Mouse (Mus musculus) layer of hippocampus, adult 2 months (tissue): ENCODE data around the gene Zbtb20. TPM values are rescaled to one million over a fixed set of nuclear protein-coding genes. Genes with fewer than 3 reads are reported as not detected.
A peak's percentile ranks its signal among the peaks of the same experiment; 100 is the strongest.

Experiments
- DNase-seq, 2 experiments: peaks; one replicate each; pipeline ENCODE4 v3.0.0; 2022; ENCODE audit warnings: low spot score in 2 of 2
- H3K27ac ChIP-seq: fragments of 200-600 bp; 2 replicates; pipeline ENCODE4 v1.8.1; 2022
- H3K4me3 ChIP-seq: fragments of 200-600 bp; 2 replicates; pipeline ENCODE4 v1.8.1; 2022; ENCODE audit warnings: mild to moderate bottlenecking
- CTCF ChIP-seq: fragments of 200-600 bp; conservative IDR thresholded peaks from 2 replicates; pipeline ENCODE4 v1.8.1; 2022; ENCODE audit warnings: antibody characterized with exemption, mild to moderate bottlenecking, moderate library complexity
- total RNA-seq, 2 experiments: library from RNA; stranded (reverse); gene quantifications; 2 replicates each; pipeline ENCODE4 v1.2.3; 2021

Zbtb20 gene
- total RNA-seq, 2 experiments from 2014 or later, result 335 to 353 TPM

DNA sequence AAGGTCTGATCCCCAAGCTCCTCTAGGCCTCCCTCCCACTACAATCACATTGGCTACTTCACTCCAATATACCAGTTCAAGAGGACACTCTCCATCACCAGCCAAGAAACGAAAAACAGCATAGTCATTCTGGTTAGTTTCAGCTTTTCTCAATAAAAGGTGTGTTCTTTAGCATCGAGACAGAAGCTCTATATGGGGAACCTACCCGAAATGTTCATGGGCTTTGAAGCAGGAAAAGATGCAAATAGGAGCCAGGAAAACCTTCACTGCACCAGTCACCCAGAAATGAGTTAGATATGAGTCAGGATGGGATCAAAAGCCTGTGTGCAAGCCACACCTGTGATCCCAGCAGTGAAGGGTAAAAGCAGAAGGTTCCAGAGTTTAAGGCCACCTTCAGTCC is 601.2 kb downstream of the Zbtb20 start:
- Histone ChIP-seq H3K27ac (peak overlapping the region; percentile 34; the same call in 1 of the 2 replicates), H3K4me3 (no peak overlapping the region)
- no peak for DNase-seq
- TF ChIP-seq CTCF, result no peak

DNA sequence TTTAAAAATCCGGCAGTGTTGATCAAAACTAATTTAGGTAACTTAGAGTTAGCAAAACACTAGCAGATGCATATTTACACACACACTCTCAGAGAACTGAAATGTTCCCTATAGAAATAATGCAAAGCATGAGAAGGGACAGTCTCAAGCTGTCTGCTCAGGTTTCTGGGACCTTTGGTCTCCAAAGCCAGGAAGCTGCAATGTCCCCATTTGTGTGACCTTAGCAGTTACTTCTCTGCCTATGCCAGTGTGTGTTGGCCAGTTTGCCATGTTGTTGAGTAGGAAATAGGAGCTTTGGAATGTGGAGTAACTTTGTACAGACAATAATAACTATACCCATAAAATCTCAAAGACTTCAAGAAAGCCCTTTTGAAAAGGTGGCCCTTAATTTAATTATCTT is 602.7 kb downstream of the Zbtb20 start:
- TF ChIP-seq CTCF, result no peak
- no peak overlapping the region for H3K4me3 ChIP-seq
- peak overlapping the region; percentile 34; the same call in 1 of the 2 replicates for H3K27ac ChIP-seq
- no peak for DNase-seq

GRCm38 (mm10) chr16:43480532-43480931 is 604.9 kb downstream of the Zbtb20 start:
- H3K4me3 ChIP-seq, result no peak overlapping the region
- DNase-seq, result no peak
- peak overlapping the region; percentile 37; the same call in 1 of the 2 replicates for H3K27ac ChIP-seq
- TF ChIP-seq CTCF, result no peak

DNA sequence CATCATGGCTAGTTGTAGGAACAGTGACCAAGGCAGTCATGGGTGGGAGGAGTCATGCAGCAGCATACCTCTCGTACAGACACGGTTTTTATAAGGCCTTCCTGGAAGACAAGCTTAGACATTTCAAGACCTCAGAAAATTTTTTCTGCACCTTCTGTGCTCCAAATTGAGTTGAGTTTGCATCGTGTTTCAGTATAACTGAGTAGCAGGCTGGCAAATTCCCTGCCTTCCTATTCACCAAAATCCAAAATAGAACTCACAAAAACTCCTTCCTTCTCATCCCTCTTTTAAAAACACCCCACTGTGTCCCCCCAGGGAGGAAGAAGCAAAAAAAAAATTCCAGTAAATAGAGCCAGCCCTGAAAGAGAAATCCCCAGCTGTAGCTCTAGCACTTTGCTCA is 606.4 kb downstream of the Zbtb20 start:
- Histone ChIP-seq H3K4me3 (no peak overlapping the region), H3K27ac (peak overlapping the region; percentile 21)
- no peak for TF ChIP-seq CTCF
- DNase-seq, result no peak

- DNase-seq, result no peak
- H3K4me3 ChIP-seq, result no peak overlapping the region
- TF ChIP-seq CTCF, result no peak
- H3K27ac ChIP-seq, result peak overlapping the region; percentile 21; the same call in 1 of the 2 replicates
These were observed 607.1 kb downstream of the Zbtb20 start for GRCm38 (mm10) chr16:43482738-43483137.

- Histone ChIP-seq H3K27ac (peak overlapping the region; percentile 54), H3K4me3 (no peak overlapping the region)
- no peak for DNase-seq
- TF ChIP-seq CTCF, result no peak
These were observed 608.7 kb downstream of the Zbtb20 start for GRCm38 (mm10) chr16:43484400-43484799.

DNA sequence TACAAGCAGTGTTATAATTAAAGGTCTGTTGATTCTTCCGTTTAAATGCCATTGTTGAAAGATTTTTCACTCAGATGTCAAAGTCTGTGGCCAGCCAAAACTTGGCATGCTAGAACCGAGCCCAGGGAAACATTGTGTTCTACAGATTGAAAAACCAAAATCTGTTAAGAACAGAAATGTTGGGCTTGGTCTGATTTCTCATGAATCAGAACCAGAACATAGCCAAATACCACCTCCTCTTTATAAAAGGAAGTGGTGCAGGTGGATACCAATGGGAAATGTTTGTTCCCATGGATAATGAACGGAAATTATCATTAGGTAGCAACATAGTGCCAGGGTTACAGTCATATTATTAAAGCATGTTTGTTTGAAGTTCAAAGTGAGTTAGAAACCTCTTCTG is 613.7 kb downstream of the Zbtb20 start:
- DNase-seq, result no peak
- no peak for TF ChIP-seq CTCF
- H3K27ac ChIP-seq, result peak overlapping the region; percentile 81
- no peak overlapping the region for H3K4me3 ChIP-seq

DNA sequence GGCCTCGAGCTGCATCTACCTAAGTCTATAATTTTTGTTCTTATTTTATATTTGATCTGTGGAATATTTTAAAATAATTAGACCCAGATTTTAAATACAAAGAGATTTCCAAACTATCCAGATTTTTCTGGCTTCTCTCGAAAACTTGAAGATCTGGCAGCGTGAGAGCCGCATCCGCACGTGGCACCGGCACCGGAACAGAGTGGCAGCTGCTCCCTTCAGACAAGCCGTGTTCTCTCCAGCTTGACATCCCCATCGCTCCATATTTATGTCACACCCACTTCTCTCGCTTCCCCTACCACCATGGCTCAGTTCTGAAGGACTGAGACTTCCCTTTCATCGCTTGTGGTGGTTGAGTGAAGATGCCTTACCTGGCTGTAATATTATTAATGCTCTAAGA is 614.3 kb downstream of the Zbtb20 start:
- Histone ChIP-seq H3K27ac (peak overlapping the region; percentile 81), H3K4me3 (no peak overlapping the region)
- DNase-seq, result peak in 1 of 2 experiments; percentile 49
- TF ChIP-seq CTCF, result no peak

DNA sequence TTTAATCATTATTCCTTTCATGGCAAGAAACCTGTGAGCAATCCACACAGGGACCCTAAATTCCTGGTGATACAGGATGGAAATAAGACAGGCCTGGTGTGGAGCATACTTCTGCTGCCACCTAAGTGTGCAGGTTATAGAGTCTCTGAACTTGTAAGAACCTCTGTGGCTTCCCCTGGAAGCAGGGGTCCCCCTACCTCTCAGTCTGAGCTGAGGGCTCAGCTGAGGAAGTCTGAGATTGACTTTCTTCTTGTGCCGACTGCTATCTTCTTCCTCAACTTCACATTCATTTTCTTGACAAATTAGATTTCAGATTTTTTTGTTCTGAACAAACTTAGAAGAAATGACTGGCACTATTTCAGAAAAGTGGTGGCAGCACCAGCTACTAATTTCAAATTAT is 617.2 kb downstream of the Zbtb20 start:
- Histone ChIP-seq H3K4me3 (no peak overlapping the region), H3K27ac (peak overlapping the region; percentile 46; the same call in 1 of the 2 replicates)
- no peak for DNase-seq
- no peak for TF ChIP-seq CTCF

- TF ChIP-seq CTCF, result no peak
- Histone ChIP-seq H3K27ac (no peak overlapping the region; the same call in 1 of the 2 replicates), H3K4me3 (no peak overlapping the region)
- no peak for DNase-seq
These were observed 618.1 kb downstream of the Zbtb20 start for GRCm38 (mm10) chr16:43493596-43494385.

DNA sequence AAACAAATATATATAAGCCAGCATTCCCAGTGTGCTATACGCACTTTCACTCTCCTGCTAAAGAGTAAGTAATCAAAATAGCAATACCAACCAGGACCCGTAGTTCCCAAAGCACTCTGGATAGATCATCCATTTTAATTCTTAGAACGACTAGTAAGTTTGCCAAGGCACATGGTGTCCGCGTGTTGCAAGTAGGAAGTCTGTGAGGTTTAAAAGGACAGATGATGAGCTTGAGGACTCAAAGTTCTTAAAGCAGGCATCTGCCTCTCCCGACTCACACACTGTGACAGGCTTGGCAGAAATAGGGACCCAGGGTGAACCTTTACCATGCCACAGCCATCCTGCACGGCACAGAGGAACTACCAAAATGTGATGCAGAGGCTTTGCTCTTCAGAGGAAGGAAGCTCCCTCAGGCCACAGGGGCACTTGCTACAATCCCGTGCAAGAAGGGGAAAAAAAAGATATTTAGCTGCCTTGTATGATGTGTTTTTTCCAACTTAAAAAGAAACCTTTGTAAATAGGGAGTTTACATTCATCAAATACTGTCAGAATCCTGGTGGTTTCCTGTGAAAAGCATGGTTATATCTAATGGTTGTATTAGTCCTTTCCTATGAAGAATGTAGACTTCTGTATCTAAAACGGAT is 619.6 kb downstream of the Zbtb20 start:
- TF ChIP-seq CTCF, result no peak
- no peak for DNase-seq
- Histone ChIP-seq H3K27ac (peak overlapping the region; percentile 56), H3K4me3 (no peak overlapping the region)

DNA sequence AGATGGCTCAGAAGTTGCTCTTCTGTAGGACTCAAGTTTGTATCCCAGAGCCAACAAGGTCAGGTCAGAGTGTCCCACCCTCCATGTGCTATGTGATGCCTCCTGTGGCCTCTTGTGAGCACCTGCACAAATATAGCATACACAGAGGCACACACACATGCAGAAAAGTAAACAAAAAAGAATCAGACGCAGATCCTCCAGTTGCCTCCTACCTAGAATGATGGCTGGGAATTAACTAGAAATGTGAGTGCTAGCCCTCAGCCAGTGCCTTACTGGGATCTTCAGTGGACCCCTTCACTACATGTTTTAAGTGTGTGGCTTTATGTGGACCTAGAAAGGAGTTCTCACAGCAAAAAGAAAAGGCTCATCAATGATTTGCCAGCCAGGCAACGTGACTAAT is 621.4 kb downstream of the Zbtb20 start:
- DNase-seq, result no peak
- Histone ChIP-seq H3K27ac (peak overlapping the region; percentile 19; the same call in 1 of the 2 replicates), H3K4me3 (no peak overlapping the region)
- TF ChIP-seq CTCF, result no peak

DNA sequence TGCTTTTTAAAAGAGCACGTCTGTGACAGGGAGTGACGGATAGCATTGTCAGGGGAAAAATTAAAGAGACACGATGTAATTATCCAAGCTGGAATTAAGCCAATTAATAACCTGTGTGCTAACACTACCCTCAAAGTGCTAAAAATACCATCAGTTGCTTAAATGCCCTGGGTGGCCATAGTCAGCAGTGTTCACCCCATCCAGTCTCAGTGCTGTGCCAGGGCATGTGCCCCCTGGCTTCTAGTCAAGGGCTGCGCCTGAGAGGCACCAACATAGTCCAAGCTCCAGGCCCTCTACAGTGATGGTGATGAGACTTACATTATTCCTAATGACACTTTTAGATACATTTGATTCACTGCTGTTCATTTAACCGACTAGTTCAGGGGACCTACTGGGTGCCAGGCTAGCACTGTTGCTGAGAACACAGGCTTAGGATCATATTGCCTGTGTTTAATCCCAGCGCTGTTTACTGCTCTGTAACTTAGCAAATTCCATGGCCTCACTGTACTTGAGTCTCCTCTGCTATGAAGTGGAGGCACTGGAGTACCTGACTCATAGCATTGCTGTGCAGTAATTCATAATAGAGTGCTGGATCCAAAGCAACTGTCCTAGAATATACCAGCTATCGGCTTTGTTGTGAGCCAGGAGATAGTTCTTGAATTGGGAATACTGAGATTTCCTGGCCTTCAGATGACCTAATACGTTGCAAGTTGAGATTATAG is 624.6 kb downstream of the Zbtb20 start:
- no peak for DNase-seq
- Histone ChIP-seq H3K27ac (peak overlapping the region; percentile 99), H3K4me3 (no peak overlapping the region)
- TF ChIP-seq CTCF, result peak; percentile 60
